Mouse (Mus musculus) liver (tissue): ENCODE data around the gene Pknox2.
A peak's percentile ranks its signal among the peaks of the same experiment; 100 is the strongest.

ENCODE experiments used
- DNase-seq: peaks from one replicate; pipeline ENCODE4 v3.0.0-alpha.2; 2020; ENCODE audit warnings: mixed read lengths

The Pknox2 gene

GRCm38 (mm10) chr9:37139514-37139913 lies 7.7 kb downstream of the Pknox2 start:
- peak; percentile 56 for DNase-seq

GRCm38 (mm10) chr9:37138883-37139282 lies 8.3 kb downstream of the Pknox2 start:
- no peak for DNase-seq

GRCm38 (mm10) chr9:37136340-37136739 lies 10.9 kb downstream of the Pknox2 start:
- no peak for DNase-seq

DNA sequence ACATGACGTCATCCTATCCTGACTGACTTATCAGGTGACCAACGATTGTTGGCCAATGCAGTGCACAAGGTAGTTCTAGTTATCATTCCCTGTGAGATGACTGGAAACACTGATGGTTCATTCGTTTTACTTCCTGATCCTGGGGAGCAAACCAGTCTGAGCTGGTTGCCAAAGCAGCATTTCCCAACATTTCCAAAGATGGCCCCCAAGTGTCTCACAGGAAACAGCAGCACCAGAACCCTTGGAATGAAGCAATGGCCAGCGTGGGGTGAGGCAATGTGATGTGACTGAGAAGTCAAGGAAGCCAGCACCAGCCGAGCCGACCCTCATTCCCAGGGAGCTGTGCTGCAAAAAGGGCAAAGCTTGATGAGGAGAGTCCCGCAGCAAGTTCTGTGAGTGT lies 13.7 kb downstream of the Pknox2 start:
- DNase-seq, result no peak

DNA sequence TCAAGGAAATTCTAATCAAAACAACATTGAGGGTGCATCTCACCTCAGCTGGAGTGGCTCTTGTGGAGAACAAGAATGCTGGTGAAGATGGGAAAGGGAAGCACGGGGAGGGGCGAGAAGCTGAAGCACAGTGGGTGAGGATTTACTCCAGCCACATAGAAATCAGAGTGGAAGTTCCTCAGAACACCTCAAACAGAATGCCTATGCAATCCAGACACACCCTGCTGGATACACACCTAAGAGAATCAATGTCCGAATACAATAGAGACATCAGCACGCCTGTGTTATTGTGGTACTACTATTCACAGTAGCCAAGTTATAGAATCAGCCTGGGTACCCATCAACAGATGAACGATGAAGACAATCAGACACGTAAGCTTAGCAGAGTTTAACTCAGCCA lies 18.2 kb downstream of the Pknox2 start:
- DNase-seq, result no peak

GRCm38 (mm10) chr9:37126197-37126596 lies 21.0 kb downstream of the Pknox2 start:
- DNase-seq, result no peak

- DNase-seq, result no peak
Measured at GRCm38 (mm10) chr9:37124696-37125480, 22.3 kb downstream of the Pknox2 start.

- DNase-seq, result no peak
Measured at GRCm38 (mm10) chr9:37123384-37123783, 23.8 kb downstream of the Pknox2 start.

DNA sequence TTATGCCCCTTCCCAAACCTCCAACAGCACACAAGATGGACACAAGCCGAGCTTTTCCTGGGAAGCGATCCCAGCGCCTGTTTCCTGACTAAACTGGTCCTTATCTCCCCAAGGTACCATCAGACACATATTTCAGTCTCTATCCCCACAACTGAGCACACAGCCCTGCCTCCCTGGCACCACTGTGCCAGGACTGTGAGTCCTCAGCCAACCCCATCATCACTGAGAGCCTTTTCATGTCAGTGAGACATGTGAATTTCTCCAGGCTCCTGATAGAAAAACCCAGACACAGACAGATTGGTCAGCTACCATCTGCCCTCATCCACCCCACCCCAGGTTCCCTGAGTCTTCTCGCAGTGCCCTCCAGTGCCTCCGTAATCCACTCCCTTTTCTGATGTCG lies 24.2 kb downstream of the Pknox2 start:
- DNase-seq, result no peak

- no peak for DNase-seq
Measured at GRCm38 (mm10) chr9:37122381-37122780, 24.8 kb downstream of the Pknox2 start.

- no peak for DNase-seq
Measured at GRCm38 (mm10) chr9:37121761-37122331, 25.4 kb downstream of the Pknox2 start.

GRCm38 (mm10) chr9:37120801-37121200 lies 26.4 kb downstream of the Pknox2 start:
- DNase-seq, result no peak

DNA sequence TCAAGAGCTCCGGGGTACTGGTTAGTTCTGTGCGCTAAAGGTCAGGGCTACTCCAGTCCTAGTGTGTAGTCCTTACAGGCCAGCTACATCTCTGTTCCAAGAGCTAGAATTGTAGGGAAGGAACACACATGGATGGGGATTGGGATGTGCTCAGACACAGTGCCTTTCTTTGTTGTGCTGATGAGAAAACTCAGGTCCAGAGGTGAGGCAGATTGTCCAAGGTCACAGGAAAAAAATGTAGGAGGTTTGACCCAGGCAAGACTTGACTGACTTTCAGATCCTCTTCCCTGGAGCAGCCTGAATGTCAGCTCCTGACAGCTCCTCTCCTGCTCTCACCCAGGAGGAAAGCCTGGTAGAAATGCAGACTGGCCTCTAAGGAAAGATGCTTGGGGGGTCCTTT lies 29.7 kb downstream of the Pknox2 start:
- DNase-seq, result no peak

GRCm38 (mm10) chr9:37116632-37117413 lies 30.4 kb downstream of the Pknox2 start:
- DNase-seq, result no peak

- no peak for DNase-seq
Measured at GRCm38 (mm10) chr9:37115820-37116219, 31.4 kb downstream of the Pknox2 start.

GRCm38 (mm10) chr9:37114286-37115267 lies 32.6 kb downstream of the Pknox2 start:
- DNase-seq, result no peak

DNA sequence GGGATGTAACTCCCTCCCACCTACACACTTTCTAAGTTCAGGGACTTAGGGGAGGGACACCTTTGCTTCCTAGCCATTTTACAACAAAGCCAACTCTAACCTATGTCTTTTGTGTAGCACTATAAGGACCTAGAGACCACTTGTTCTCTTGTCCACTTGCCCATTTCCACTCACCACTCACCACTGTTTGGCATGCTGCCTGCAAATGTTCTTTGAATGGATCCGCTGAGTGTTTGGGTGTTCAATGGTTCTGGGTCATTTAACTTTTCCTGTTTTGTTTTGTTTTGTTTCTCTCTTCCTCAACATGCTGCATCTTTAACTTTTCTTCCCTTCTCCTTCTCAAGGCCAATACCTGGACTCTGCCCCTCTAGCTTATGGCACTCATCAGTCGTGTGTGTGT lies 39.7 kb downstream of the Pknox2 start:
- DNase-seq, result no peak

GRCm38 (mm10) chr9:37106808-37107207 lies 40.4 kb downstream of the Pknox2 start:
- DNase-seq, result no peak

DNA sequence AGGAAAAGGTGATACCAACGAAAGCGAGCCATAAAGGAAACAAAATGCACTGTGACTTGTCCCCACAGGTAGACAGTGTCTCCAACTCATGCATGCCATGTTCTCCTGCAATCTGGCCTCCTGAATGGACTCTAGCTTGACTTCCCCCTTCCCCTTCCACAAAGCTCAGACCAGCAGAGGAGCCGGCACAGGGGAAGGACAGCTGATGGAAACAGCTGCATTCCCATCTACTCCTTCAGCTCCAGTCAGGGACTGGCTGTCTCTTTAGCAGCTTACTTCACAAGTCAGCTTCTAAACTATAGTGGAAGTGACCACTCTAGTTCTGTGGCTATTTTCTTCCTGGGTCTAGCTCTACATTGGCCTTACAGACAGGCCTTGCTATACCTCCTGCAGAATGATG lies 43.0 kb downstream of the Pknox2 start:
- no peak for DNase-seq

DNA sequence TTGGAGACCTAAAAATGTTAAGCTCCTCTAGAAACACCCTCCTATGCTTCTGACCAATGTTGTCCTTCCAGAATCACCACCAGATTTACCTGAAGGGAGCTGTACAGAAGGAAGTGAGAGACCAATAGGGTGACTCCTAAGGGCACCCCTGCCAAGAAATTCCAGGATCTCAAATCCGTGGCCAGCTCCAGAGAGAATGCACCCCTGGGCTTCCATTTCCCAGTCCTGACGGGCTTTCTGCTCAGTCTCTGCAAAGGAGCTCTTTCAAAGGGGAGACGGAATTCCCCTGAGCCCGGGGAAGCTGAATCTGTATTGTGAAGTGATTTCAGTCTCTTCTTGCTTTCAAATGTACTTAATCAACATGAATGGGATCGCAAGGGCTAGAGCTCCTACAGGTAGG lies 43.4 kb downstream of the Pknox2 start:
- DNase-seq, result no peak

DNA sequence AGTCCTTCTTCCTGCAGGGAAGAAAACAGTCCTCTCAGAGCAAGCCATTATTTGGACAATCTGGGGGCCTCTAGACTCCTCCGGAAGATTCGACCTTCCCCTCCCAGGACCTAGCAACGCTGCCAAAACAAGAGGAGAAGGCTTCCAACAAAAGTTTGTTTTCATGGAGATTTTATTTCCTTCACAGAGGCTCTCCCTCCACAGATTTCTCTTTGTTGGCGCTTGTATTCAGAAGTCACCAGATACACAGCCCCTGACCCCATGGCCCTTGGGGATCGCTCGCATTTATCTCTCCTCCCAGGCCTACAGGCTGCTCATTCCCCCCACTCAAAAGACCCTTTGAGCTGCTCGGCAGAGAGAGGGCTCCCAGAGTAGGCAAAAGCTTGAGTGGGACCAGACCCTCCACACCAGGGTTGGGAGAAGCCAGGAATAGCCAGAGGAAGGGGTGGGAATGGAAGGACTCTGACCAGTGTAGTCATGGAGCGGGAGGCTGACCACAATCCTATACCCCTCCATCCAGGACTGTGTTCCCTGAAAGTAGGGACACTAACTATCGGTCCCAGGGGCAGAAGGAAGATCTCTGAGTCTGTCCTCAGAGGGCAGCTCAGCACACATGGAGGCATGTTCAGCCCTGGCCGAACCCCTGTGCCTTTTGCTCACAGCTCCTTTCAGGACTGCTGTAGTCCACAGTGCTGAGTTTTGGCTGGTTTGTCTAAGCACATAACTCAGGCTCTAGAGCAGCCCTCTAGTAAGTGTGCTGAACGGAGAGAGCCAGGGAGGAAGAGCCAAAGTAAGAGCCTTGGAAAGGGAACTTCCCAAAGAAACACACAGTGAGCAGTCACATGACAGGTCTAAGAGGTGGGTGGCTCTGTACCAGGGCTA lies 45.9 kb downstream of the Pknox2 start:
- DNase-seq, result no peak

DNA sequence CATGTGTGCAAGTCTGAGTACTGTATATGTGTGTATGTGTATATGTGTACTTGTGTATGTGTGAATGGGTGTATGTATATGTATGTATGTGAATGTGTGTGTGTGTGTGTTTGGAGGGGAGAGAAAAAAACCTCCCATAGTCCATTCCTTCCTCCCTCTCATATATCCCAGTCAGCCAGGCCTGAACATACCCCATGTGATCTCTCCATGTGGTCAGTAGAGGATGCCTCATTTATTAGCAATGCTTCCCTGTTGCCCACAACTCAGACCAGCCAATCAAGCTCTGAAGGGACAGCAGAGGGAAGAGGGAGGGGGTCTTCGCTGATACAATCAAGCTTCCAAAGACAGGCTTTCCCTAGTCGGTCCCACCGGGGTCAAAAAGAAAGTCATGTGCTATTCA lies 47.6 kb downstream of the Pknox2 start:
- no peak for DNase-seq
